ENCODE assay signal across 9 mouse cellular contexts in the genomic region with DNA sequence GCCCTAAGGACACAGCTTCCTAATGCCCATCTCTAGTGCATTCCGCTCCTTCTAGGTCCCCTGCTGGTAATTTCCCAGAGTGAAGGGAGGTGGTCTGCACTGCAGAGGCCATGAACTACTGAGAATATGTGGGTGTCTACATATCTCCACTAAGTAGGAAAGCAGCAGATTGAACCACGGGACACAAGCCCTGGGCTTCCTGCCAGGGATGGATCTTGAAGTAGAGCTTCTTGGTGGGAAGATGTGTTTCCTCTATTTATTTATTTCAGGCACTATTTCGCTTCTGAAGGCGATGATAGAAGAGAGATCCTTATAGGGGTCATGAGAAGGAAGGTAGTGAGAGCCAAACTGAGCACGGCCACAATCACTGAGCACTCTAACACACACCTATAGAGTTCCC.
DNase-seq lines count a peak whose midpoint lies in the region; ATAC-seq and TF ChIP-seq lines count a peak whose summit lies in the region.
"Had no signal": no experiment of that assay in that cellular context is flagged by ENCODE, and none has a peak within 500 bp of the region (broad histone marks: within the 10 kb centered on the region; RNA-seq: fewer than 3 reads in every experiment).

No protein-coding gene starts in this region.

- TF ChIP-seq EP300 in liver, postnatal 0 days (IDR thresholded peaks at IDR 0.05; ENCODE audit: low read depth), result no peak

- H3K4me3 ChIP-seq in forebrain, embryonic 13.5 days, result no peak overlapping the region
- H3K4me3 ChIP-seq in forebrain, embryonic 12.5 days (replicated peaks), result no peak overlapping the region
- H3K4me3 ChIP-seq in kidney, embryonic 16.5 days (ENCODE audit: low read length), result no peak overlapping the region
- no peak overlapping the region for H3K4me3 ChIP-seq in kidney, embryonic 14.5 days (ENCODE audit: low read length)
- no peak overlapping the region for H3K4me3 ChIP-seq in liver, postnatal 0 days (ENCODE audit: low read depth, low read length)

- ATAC-seq in forebrain, embryonic 13.5 days, result no peak
- ATAC-seq in forebrain, embryonic 12.5 days (ENCODE audit: low FRiP score), result no peak
- no peak for ATAC-seq in kidney, embryonic 16.5 days (ENCODE audit: low FRiP score, low TSS enrichment)
- no peak for ATAC-seq in kidney, embryonic 14.5 days (ENCODE audit: low FRiP score, low TSS enrichment)
- no peak for ATAC-seq in liver, postnatal 0 days

- H3K9ac ChIP-seq in forebrain, embryonic 13.5 days, result no peak overlapping the region
- no peak overlapping the region for H3K9ac ChIP-seq in forebrain, embryonic 12.5 days
- no peak overlapping the region for H3K9ac ChIP-seq in kidney, embryonic 16.5 days (replicated peaks; ENCODE audit: low read length)
- no peak overlapping the region for H3K9ac ChIP-seq in kidney, embryonic 14.5 days (ENCODE audit: low read depth, low read length)
- no peak overlapping the region for H3K9ac ChIP-seq in liver, postnatal 0 days (replicated peaks)

- H3K36me3 ChIP-seq in forebrain, embryonic 13.5 days (ENCODE audit: poor library complexity, severe bottlenecking), result no peaks in the 10 kb centered on the region
- no peaks in the 10 kb centered on the region; the same call in 1 of the 2 replicates for H3K36me3 ChIP-seq in forebrain, embryonic 12.5 days (replicated peaks)
- no peaks in the 10 kb centered on the region for H3K36me3 ChIP-seq in kidney, embryonic 16.5 days (ENCODE audit: insufficient read depth, low read length)
- no peaks in the 10 kb centered on the region for H3K36me3 ChIP-seq in kidney, embryonic 14.5 days (ENCODE audit: control insufficient read depth, insufficient read depth, low read length)
- no peaks in the 10 kb centered on the region; the same call in 1 of the 2 replicates for H3K36me3 ChIP-seq in liver, postnatal 0 days (replicated peaks; ENCODE audit: insufficient read depth, low read length)

- peak overlapping the region; percentile 19; the same call in 1 of the 2 replicates for H3K4me2 ChIP-seq in forebrain, embryonic 13.5 days
- H3K4me2 ChIP-seq in forebrain, embryonic 12.5 days, result no peak overlapping the region
- H3K4me2 ChIP-seq in kidney, embryonic 16.5 days (replicated peaks; ENCODE audit: low read depth, low read length), result peak overlapping the region; percentile 89
- no peak overlapping the region; the same call in 1 of the 2 replicates for H3K4me2 ChIP-seq in kidney, embryonic 14.5 days (replicated peaks; ENCODE audit: low read depth, low read length)
- peak overlapping the region; percentile 90 for H3K4me2 ChIP-seq in liver, postnatal 0 days (ENCODE audit: low read depth, low read length)

- H3K27me3 ChIP-seq in forebrain, embryonic 13.5 days, result peaks cover 11% of the 10 kb centered on the region
- H3K27me3 ChIP-seq in forebrain, embryonic 12.5 days, result peaks cover 10% of the 10 kb centered on the region
- no peaks in the 10 kb centered on the region for H3K27me3 ChIP-seq in kidney, embryonic 16.5 days (ENCODE audit: insufficient read depth, low read length)
- no peaks in the 10 kb centered on the region for H3K27me3 ChIP-seq in kidney, embryonic 14.5 days (ENCODE audit: control insufficient read depth, insufficient read depth, low read length)
- no peaks in the 10 kb centered on the region for H3K27me3 ChIP-seq in liver, postnatal 0 days (ENCODE audit: insufficient read depth, low read length)

- WGBS in forebrain, embryonic 13.5 days, result 91% methylated on average over 5 of the region's 5 CpGs
- WGBS in forebrain, embryonic 12.5 days, result 87% methylated on average over 5 of the region's 5 CpGs
- 62% methylated on average over 5 of the region's 5 CpGs for WGBS in kidney, embryonic 16.5 days
- 76% methylated on average over 5 of the region's 5 CpGs for WGBS in kidney, embryonic 14.5 days
- WGBS in liver, postnatal 0 days (ENCODE audit: insufficient replicate concordance), result 80% methylated on average over 5 of the region's 5 CpGs

- H3K9me3 ChIP-seq in forebrain, embryonic 13.5 days (replicated peaks), result no peaks in the 10 kb centered on the region
- H3K9me3 ChIP-seq in forebrain, embryonic 12.5 days, result no peaks in the 10 kb centered on the region
- H3K9me3 ChIP-seq in kidney, embryonic 16.5 days (ENCODE audit: low read length), result no peaks in the 10 kb centered on the region
- no peaks in the 10 kb centered on the region for H3K9me3 ChIP-seq in kidney, embryonic 14.5 days (ENCODE audit: control insufficient read depth, low read length)
- no peaks in the 10 kb centered on the region for H3K9me3 ChIP-seq in liver, postnatal 0 days (ENCODE audit: low read length)

- no peak overlapping the region for H3K27ac ChIP-seq in forebrain, embryonic 13.5 days
- H3K27ac ChIP-seq in forebrain, embryonic 12.5 days, result no peak overlapping the region
- H3K27ac ChIP-seq in kidney, embryonic 16.5 days (ENCODE audit: low read length), result no peak overlapping the region
- no peak overlapping the region for H3K27ac ChIP-seq in kidney, embryonic 14.5 days (ENCODE audit: low read depth, low read length)
- H3K27ac ChIP-seq in liver, postnatal 0 days (ENCODE audit: low read depth), result no peak overlapping the region

- TF ChIP-seq CTCF in liver, postnatal 0 days (IDR thresholded peaks at IDR 0.05; ENCODE audit: low read depth), result no peak

- peak; percentile 36 for DNase-seq in brain, adult 2 months (ENCODE audit: low read depth, low spot score)
- DNase-seq in liver, postnatal 0 days, result no peak
- DNase-seq in adrenal gland, postnatal 25 days, result no peak
- no peak for DNase-seq in T-cell, adult 2 months (ENCODE audit: low spot score)
- DNase-seq: heart, adult 11 months had no signal

- peaks cover 24% of the 10 kb centered on the region for H3K4me1 ChIP-seq in forebrain, embryonic 13.5 days
- peaks cover 16% of the 10 kb centered on the region for H3K4me1 ChIP-seq in forebrain, embryonic 12.5 days
- peaks cover 23% of the 10 kb centered on the region for H3K4me1 ChIP-seq in kidney, embryonic 16.5 days (ENCODE audit: insufficient read depth, low read length)
- no peaks in the 10 kb centered on the region for H3K4me1 ChIP-seq in kidney, embryonic 14.5 days (ENCODE audit: control insufficient read depth, insufficient read depth, low read length)
- peaks cover 17% of the 10 kb centered on the region for H3K4me1 ChIP-seq in liver, postnatal 0 days (ENCODE audit: insufficient read depth)

Comparison
In these comparisons a context has a peak if more than half of its experiments do, and no peak if none do; other contexts are left out.
1. H3K4me2 ChIP-seq: peak in forebrain, embryonic 13.5 days (single experiment), kidney, embryonic 16.5 days (single experiment) and liver, postnatal 0 days (single experiment); none in forebrain, embryonic 12.5 days (single experiment) and kidney, embryonic 14.5 days (single experiment).